Mouse (Mus musculus): ENCODE measurements at regions not wholly inside any gene's neighbourhood (a gene's known extent, or its start where the extent isn't known, plus 50 kb on each side); places are given as distances from the start of the nearest gene placed in this dataset.

- no peaks in the 10 kb centered on the region for H3K27me3 ChIP-seq (ENCODE audit: control insufficient read depth, insufficient read depth, low read length)
- no peak overlapping the region for H3K9ac ChIP-seq (ENCODE audit: low read length)
- no peak for DNase-seq (ENCODE audit: low spot score, missing footprints)
- H3K9me3 ChIP-seq (ENCODE audit: control insufficient read depth, low read length) = no peaks in the 10 kb centered on the region
- no peak overlapping the region for H3K4me3 ChIP-seq (ENCODE audit: low read depth, low read length)
- H3K36me3 ChIP-seq (ENCODE audit: control insufficient read depth, insufficient read depth, low read length) = no peaks in the 10 kb centered on the region
- H3K4me2 ChIP-seq = no peak overlapping the region
- no peaks in the 10 kb centered on the region for H3K4me1 ChIP-seq (ENCODE audit: control insufficient read depth, insufficient read depth, low read length)
- H3K27ac ChIP-seq (ENCODE audit: low read depth, low read length) = no peak overlapping the region
- no peak for ATAC-seq (ENCODE audit: low FRiP score)
- 36% methylated on average over 2 of the region's 2 CpGs for WGBS
Measured at GRCm38 (mm10) chr6:102913776-102914175, 340.9 kb upstream of the Cntn3 start.

GRCm38 (mm10) chr6:102903960-102904359 lies 331.1 kb upstream of the Cntn3 start:
- no peaks in the 10 kb centered on the region for H3K9me3 ChIP-seq (ENCODE audit: control insufficient read depth, low read length)
- ATAC-seq (ENCODE audit: low FRiP score) (peak; percentile 64), DNase-seq (ENCODE audit: low spot score, missing footprints) (no peak)
- no peaks in the 10 kb centered on the region for H3K36me3 ChIP-seq (ENCODE audit: control insufficient read depth, insufficient read depth, low read length)
- no peak overlapping the region for H3K9ac ChIP-seq (ENCODE audit: low read length)
- peaks cover 2% of the 10 kb centered on the region; the same call in 1 of the 2 replicates for H3K4me1 ChIP-seq (ENCODE audit: control insufficient read depth, insufficient read depth, low read length)
- H3K4me2 ChIP-seq = no peak overlapping the region
- 32% methylated on average over 5 of the region's 5 CpGs for WGBS
- H3K27ac ChIP-seq (ENCODE audit: low read depth, low read length) = no peak overlapping the region
- H3K27me3 ChIP-seq (ENCODE audit: control insufficient read depth, insufficient read depth, low read length) = no peaks in the 10 kb centered on the region
- H3K4me3 ChIP-seq (ENCODE audit: low read depth, low read length) = no peak overlapping the region

- Histone ChIP-seq H3K36me3 (ENCODE audit: control insufficient read depth, insufficient read depth, low read length) (no peaks in the 10 kb centered on the region), H3K4me1 (ENCODE audit: control insufficient read depth, insufficient read depth, low read length) (peaks cover 2% of the 10 kb centered on the region; the same call in 1 of the 2 replicates), H3K4me2 (no peak overlapping the region), H3K27me3 (ENCODE audit: control insufficient read depth, insufficient read depth, low read length) (no peaks in the 10 kb centered on the region), H3K9me3 (ENCODE audit: control insufficient read depth, low read length) (no peaks in the 10 kb centered on the region), H3K27ac (ENCODE audit: low read depth, low read length) (no peak overlapping the region), H3K9ac (ENCODE audit: low read length) (no peak overlapping the region), H3K4me3 (ENCODE audit: low read depth, low read length) (no peak overlapping the region)
- 69% methylated on average over 1 of the region's 1 CpGs for WGBS
- ATAC-seq (ENCODE audit: low FRiP score) (no peak), DNase-seq (ENCODE audit: low spot score, missing footprints) (no peak)
Measured at GRCm38 (mm10) chr6:102900407-102901110, 327.7 kb upstream of the Cntn3 start.

GRCm38 (mm10) chr6:102868404-102868803 lies 295.5 kb upstream of the Cntn3 start:
- Histone ChIP-seq H3K27me3 (ENCODE audit: control insufficient read depth, insufficient read depth, low read length) (no peaks in the 10 kb centered on the region), H3K4me1 (ENCODE audit: control insufficient read depth, insufficient read depth, low read length) (no peaks in the 10 kb centered on the region), H3K9me3 (ENCODE audit: control insufficient read depth, low read length) (no peaks in the 10 kb centered on the region), H3K4me3 (ENCODE audit: low read depth, low read length) (no peak overlapping the region), H3K36me3 (ENCODE audit: control insufficient read depth, insufficient read depth, low read length) (no peaks in the 10 kb centered on the region), H3K9ac (ENCODE audit: low read length) (no peak overlapping the region), H3K4me2 (no peak overlapping the region), H3K27ac (ENCODE audit: low read depth, low read length) (no peak overlapping the region)
- no peak for ATAC-seq (ENCODE audit: low FRiP score)
- WGBS = 78% methylated on average over 1 of the region's 1 CpGs
- no peak for DNase-seq (ENCODE audit: low spot score, missing footprints)

- H3K9me3 ChIP-seq (ENCODE audit: control insufficient read depth, low read length) = no peaks in the 10 kb centered on the region
- no peaks in the 10 kb centered on the region for H3K27me3 ChIP-seq (ENCODE audit: control insufficient read depth, insufficient read depth, low read length)
- H3K36me3 ChIP-seq (ENCODE audit: control insufficient read depth, insufficient read depth, low read length) = no peaks in the 10 kb centered on the region
- H3K27ac ChIP-seq (ENCODE audit: low read depth, low read length) = no peak overlapping the region
- DNase-seq (ENCODE audit: low spot score, missing footprints) (no peak), ATAC-seq (ENCODE audit: low FRiP score) (peak; percentile 63; the same call in 1 of the 2 replicates)
- H3K4me2 ChIP-seq = no peak overlapping the region
- whole genome bisulfite sequencing = 32% methylated on average over 1 of the region's 1 CpGs
- H3K9ac ChIP-seq (ENCODE audit: low read length) = no peak overlapping the region
- no peaks in the 10 kb centered on the region for H3K4me1 ChIP-seq (ENCODE audit: control insufficient read depth, insufficient read depth, low read length)
- no peak overlapping the region for H3K4me3 ChIP-seq (ENCODE audit: low read depth, low read length)
Measured at GRCm38 (mm10) chr6:102844507-102844906, 271.6 kb upstream of the Cntn3 start.

- no peaks in the 10 kb centered on the region for H3K36me3 ChIP-seq (ENCODE audit: control insufficient read depth, insufficient read depth, low read length)
- DNase-seq (ENCODE audit: low spot score, missing footprints) (no peak), ATAC-seq (ENCODE audit: low FRiP score) (peak; percentile 81)
- H3K27ac ChIP-seq (ENCODE audit: low read depth, low read length) = no peak overlapping the region
- H3K4me2 ChIP-seq = no peak overlapping the region
- H3K27me3 ChIP-seq (ENCODE audit: control insufficient read depth, insufficient read depth, low read length) = no peaks in the 10 kb centered on the region
- no peaks in the 10 kb centered on the region for H3K4me1 ChIP-seq (ENCODE audit: control insufficient read depth, insufficient read depth, low read length)
- H3K9ac ChIP-seq (ENCODE audit: low read length) = no peak overlapping the region
- WGBS = 4% methylated on average over 2 of the region's 2 CpGs
- no peaks in the 10 kb centered on the region for H3K9me3 ChIP-seq (ENCODE audit: control insufficient read depth, low read length)
- no peak overlapping the region for H3K4me3 ChIP-seq (ENCODE audit: low read depth, low read length)
Measured at GRCm38 (mm10) chr6:102833151-102833550, 260.2 kb upstream of the Cntn3 start.

Data from midbrain, embryonic 11.5 days (tissue).